Mouse (Mus musculus) neural tube, embryonic 10.5 days (tissue): Measurements from ENCODE around the gene Paxx.

Experiments used
- DNase-seq: peaks from one replicate; pipeline ENCODE4 v3.0.0-alpha.2; 2017; ENCODE audit warnings: low spot score; ENCODE audit errors: extremely low spot score

Paxx gene

DNA sequence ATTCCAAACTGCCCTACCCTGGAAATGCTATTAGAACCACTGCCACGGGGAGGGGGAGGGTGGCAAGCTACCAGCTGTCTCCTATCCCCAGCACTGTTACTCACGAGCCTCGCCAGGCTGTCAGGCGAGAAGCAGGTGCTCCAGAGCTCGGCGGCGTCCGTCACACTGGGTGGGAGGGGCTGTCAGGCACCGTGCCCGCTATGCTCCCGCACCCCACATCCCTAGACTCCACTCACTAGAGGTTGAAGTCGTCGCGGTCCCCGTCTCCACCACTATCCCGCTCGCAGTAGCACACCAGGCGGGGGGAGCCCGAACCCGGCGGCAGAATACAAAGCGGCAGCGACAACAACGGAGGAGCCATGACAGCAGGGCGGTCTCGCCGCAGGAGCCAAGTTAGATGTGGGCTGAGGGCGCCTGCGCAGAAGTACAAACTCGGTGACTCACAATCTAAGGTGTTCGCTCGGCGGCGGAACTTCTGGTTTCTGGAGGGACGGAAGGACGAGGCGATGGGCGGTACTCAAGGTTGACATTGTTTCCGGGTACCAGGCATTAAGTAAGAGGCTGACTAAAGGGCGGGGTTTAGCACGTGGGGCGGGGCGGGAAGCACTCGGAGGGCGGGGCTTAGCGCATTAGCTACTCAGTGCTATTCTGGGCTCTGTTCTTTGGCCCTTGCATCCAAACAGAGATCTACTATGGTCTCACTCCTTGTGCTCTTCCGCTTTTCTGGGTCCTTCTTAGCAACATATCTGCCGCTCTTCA, at the start of gene Paxx:
TSS of gene Paxx (minus strand) at position 544 of the 759 bp plus-strand sequence.
- DNase-seq, result peak; percentile 83

- no peak for DNase-seq
These were observed 49.0 kb upstream of the Paxx start for GRCm38 (mm10) chr2:25509912-25510311.

- no peak for DNase-seq
These were observed 46.1 kb upstream of the Paxx start for GRCm38 (mm10) chr2:25506964-25507363.

GRCm38 (mm10) chr2:25505860-25506259, 45.0 kb upstream of the Paxx start:
- DNase-seq, result no peak

GRCm38 (mm10) chr2:25505000-25505399, 44.1 kb upstream of the Paxx start:
- no peak for DNase-seq

GRCm38 (mm10) chr2:25504538-25504937, 43.6 kb upstream of the Paxx start:
- no peak for DNase-seq

DNA sequence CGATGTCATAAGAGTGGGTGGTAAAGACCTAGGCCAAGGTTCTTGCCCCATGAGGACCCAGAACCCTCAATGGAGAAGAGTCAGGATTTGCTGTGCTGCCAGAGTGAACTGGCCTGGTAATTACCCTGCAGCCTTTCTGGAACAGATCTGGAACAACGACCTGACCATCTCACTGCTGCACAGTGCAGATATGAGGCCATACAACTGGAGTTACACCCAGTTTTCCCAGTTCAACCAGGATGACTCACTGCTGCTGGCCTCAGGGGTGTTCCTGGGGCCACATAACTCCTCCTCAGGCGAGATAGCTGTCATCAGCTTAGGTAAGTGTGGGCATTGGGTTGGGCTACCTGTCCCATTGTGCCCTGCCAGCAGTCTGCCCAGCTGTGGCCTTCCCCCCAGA, 41.8 kb upstream of the Paxx start:
- DNase-seq, result no peak

- DNase-seq, result no peak
These were observed 40.9 kb upstream of the Paxx start, which contains the start of gene C8g for GRCm38 (mm10) chr2:25501593-25502486. C8g (minus strand) TSS chr2:25501719.

- DNase-seq, result peak; percentile 91
These were observed 39.9 kb upstream of the Paxx start, which contains the start of gene Fbxw5 for GRCm38 (mm10) chr2:25500576-25501405. Fbxw5 (plus strand) TSS chr2:25500750.

DNA sequence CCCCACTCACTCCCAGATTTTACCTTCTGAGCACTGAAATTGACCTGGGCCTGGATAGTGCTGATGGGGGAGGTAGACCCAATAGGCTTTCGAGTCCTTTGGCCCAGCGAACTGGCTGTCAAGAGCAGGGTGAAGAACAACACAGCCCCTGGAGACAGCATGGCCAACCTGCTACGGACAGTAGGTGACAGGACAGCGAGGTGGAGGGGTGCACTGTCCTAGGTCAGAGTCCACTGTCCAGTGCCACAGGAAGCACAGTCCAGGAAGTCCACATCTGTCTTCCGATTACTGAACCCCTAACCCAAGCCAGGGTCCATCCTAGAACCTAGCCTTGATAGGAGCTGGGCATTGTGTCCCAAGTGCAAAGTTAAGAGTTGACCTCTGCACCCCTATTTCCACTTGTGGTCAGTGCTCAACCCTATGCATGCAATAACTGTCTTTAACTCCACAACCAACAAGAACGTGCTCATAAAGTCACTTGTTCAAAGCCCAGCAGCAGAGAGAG, 39.2 kb upstream of the Paxx start:
- DNase-seq, result no peak

- no peak for DNase-seq
These were observed 38.0 kb upstream of the Paxx start for GRCm38 (mm10) chr2:25498622-25499478.

DNA sequence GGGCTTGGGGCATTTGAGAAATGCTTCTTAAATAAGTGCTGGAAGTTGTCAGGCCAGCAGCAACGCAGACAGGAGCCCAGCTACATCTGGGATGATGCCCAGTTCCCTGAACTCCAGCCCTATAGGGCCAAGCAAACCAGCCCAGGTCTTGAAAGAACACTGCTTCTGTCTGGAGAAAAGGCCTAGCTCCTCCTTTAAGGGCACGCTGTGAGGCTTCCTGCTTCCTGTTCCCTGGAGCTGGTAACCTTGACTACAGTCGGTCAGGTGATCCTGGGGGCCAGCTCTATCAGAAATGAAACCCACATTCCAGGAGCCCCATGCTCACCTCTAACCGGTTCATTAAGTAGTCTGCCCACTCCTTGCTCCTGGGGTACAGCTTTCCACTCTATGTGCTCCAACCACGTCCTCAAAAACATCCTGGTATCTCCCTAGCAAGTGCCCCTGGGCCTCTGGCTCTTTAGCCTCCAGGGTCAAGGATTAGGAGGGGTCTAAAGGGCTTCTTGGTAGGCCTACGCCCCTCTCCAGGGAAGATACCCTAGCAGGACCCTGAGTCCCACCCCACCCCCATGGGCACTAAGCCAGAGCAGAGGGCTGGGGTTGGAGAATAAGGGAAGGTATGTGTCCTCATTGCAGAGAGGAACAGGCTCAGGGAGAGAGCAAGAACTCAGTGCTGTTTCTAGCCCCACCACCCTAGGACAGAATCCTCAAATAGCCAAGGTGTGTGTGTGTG, 37.1 kb upstream of the Paxx start:
- no peak for DNase-seq

DNA sequence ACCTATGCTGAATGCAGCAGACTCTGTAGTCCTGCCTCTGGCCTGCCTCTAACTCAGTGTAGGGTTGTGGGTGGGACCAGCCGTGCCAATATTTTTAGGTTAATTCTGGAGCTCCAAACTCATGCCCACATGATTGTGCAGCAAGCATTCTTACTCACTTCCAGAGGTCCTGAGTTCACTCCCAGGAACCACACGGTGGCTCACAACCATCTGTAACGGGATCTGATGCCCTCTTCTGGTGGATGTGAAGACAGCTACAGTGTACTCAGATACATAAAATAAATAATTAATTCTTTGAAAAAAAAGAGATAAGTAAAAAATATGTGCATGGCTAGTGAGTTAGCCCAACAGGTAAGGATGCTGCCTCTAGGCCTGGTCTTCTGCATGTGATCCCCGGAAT, 35.6 kb upstream of the Paxx start:
- DNase-seq, result no peak

DNA sequence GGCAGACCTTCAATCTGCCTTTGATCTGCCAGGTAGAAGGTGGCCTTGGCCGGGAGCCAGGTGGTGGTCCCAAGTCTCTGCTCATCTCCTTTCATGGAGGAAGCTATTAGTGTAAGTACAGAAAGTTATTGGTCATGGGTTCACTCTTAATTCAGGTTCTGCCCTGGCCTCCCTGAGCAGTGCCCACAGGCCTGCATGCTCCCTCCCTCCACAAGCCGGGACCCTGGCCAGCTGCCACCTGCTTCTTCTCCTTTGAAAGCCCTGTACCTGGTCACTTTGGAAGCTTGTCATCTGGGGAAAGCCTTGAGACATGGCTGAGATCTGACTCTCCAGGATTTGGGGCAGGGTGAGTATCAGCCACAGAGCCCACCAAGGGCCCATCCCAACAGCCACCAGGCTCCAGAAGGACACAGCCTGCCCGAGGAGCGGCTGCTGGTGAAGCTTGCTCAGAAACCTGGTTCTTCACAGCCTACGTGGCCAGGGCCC, 32.6 kb upstream of the Paxx start, which contains the start of gene Lcn12:
TSS of gene Lcn12 (minus strand) at position 436 of the 486 bp plus-strand sequence.
- no peak for DNase-seq

DNA sequence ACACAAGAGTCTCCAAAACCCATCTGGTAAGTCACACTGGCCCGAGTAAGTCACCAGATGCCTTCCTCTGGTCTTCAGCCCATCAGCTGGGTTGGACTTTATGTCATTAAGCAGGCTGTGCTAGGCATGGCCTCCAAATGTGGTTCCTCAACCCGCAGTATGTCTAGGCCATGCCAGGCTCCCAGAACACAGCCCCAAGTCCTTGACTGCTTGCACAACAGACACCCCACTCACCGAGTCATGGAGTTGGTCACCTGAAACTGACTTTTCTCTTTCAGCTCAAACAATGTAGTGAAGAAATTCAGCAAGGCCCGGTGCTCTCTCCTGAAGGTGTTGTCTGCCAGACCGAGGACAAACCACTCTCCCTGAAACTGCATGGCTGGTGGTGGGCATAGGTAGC, 32.1 kb upstream of the Paxx start:
- no peak for DNase-seq

DNA sequence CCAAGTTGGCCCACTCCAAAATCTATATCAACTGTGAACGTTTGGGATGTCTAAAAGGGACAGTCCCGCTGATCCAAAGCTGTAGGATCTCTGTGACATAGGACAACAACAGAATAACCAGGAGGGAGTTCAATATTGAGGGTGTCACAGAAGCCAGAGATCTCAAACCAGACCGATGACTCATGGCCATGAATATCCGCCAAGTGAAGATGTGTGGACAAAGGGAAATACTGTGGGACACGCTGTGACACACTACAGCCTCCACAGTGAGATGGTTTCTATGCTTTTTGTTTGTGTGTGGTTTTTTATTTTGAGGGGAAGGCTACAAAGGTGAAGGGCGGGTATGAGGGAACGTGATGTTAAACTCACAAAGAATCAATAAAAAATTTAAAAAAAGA, 27.8 kb upstream of the Paxx start:
- DNase-seq, result no peak

DNA sequence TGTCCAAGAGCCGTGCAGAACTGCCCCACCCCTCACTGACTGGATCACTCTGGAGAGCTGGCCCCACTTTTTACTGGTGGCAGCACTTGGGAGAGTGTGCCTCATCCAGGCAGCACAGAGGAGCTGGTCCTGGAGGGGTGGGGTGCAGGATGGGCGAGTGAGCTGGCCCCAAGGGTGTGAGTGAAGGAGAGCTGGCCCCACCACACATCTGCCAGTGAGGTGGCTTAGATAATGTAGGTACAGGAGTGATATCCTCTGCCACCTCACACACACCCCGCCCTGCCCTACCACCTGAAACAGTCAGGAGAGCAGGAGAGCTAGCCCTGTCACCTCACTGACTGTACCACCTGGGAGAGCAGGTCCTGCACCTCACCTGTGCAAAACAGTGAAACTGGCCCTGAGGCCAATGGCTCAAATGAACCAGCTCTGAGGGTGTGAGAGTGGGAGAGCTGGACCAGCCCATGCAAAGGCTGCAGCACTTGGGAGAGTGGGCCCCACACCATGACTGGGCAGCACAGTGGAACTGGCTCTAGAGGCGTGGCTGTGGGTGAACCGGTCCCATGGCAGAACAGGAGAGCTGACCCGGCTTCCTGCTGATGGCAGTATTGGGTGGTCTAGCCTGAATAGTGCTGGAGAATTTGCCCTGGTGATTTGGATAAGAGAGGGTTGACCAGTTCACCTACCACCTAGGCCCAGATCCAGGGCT, 27.2 kb upstream of the Paxx start:
- DNase-seq, result no peak

GRCm38 (mm10) chr2:25484901-25485647, 24.2 kb upstream of the Paxx start:
- DNase-seq, result no peak
